Mouse (Mus musculus) hindbrain, embryonic 10.5 days (tissue): ENCODE measurements around the gene Ppp1r15b. TPM values are rescaled to one million over a fixed set of nuclear protein-coding genes. Genes with fewer than 3 reads are reported as not detected.

ENCODE experiments used
- DNase-seq: peaks from one replicate; pipeline ENCODE4 v3.0.0-alpha.2; 2017; ENCODE audit warnings: low spot score
- H3K27ac ChIP-seq: fragments of 300-500 bp; sonication (generic); 2 replicates; pipeline ENCODE4 v1.5.1; 2016; ENCODE audit warnings: mild to moderate bottlenecking, moderate library complexity
- H3K27me3 ChIP-seq: fragments of 300-500 bp; sonication (generic); 2 replicates; pipeline ENCODE4 v1.6.1; 2016; ENCODE audit warnings: mild to moderate bottlenecking; ENCODE audit not compliant: poor library complexity, insufficient read depth, severe bottlenecking
- H3K36me3 ChIP-seq: fragments of 300-500 bp; sonication (generic); 2 replicates; pipeline ENCODE4 v1.6.1; 2016; ENCODE audit warnings: mild to moderate bottlenecking, moderate library complexity
- H3K4me1 ChIP-seq: fragments of 300-500 bp; sonication (generic); replicated peaks from 2 replicates; pipeline ENCODE4 v1.6.1; 2016; ENCODE audit warnings: mild to moderate bottlenecking
- H3K4me3 ChIP-seq: fragments of 300-500 bp; sonication (generic); 2 replicates; pipeline ENCODE4 v1.5.1; 2016; ENCODE audit warnings: mild to moderate bottlenecking, moderate library complexity
- H3K9me3 ChIP-seq: fragments of 300-500 bp; sonication (generic); 2 replicates; pipeline ENCODE4 v1.6.1; 2016; ENCODE audit warnings: mild to moderate bottlenecking, moderate library complexity
- WGBS: fragments of 180-500 bp; shearing (Covaris S2); methylation state at CpG from one replicate; pipeline ENCODE4 v1.1.7; 2016; 5-methylcytosine and 5-hydroxymethylcytosine counted together
- polyA plus RNA-seq: library from polyadenylated mRNA; unstranded; fragments of >200 nt; fragmentation: Nextera tagmentation; extraction: Ambion mirVana; gene quantifications from 2 replicates; pipeline ENCODE4 v1.2.1, GENCODE M21; 2016

Ppp1r15b gene
- polyA plus RNA-seq, 1 experiment from 2014 or later = 46.2 TPM

GRCm38 (mm10) chr1:133171357-133171756 lies 40.4 kb downstream of the Ppp1r15b start:
- H3K27ac ChIP-seq = no peak overlapping the region
- H3K27me3 ChIP-seq = peaks cover 62% of the 10 kb centered on the region
- H3K4me3 ChIP-seq = no peak overlapping the region
- no peak for DNase-seq
- no peaks in the 10 kb centered on the region for H3K9me3 ChIP-seq
- H3K36me3 ChIP-seq = no peaks in the 10 kb centered on the region
- peaks cover 17% of the 10 kb centered on the region for H3K4me1 ChIP-seq
- 89% methylated on average over 9 of the region's 9 CpGs for WGBS

- Histone ChIP-seq H3K27ac (no peak overlapping the region), H3K9me3 (no peaks in the 10 kb centered on the region), H3K4me1 (0 out of 2 replicates have a peak, but pooled peaks cover 4% of the 10 kb centered on the region), H3K36me3 (no peaks in the 10 kb centered on the region), H3K27me3 (peaks cover 46% of the 10 kb centered on the region), H3K4me3 (no peak overlapping the region)
- WGBS = 77% methylated on average over 6 of the region's 6 CpGs
- DNase-seq = no peak
Observed at GRCm38 (mm10) chr1:133175150-133175549, 44.2 kb downstream of the Ppp1r15b start.

DNA sequence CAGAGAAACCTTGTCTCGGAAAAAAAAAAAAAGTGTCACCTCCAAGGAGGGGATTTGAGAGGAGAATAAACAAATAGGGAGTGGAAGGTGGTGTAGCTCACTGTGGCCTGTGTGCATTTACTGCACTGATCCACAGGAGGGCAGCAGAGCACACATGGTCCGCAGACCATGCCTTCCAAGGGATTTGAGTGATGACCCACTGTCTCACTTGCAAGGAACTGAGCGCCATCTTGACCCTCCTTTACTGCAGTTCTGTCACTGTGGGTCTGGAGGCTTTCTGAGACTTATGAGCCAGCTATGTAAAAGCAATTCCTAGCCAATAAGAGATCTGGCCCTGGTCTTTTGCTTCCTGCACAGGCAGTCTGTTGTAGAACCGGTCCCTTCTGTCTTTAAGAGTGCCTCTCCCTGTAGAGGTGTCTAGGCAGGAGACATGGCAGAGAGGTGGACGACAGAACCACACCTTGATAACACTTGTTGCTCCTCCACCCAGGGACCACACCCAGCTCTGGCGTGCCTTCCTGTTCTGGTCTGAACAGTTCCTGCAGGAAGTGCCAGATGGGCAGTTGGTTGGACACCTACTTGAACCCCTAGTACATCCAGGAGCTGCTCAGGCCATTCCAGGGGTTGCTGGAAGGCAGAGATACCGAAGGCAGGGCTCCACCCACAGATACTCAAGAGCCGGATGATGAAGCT lies 46.7 kb downstream of the Ppp1r15b start:
- WGBS = 55% methylated on average over 8 of the region's 8 CpGs

GRCm38 (mm10) chr1:133178732-133179440 lies 47.9 kb downstream of the Ppp1r15b start:
- peaks cover 43% of the 10 kb centered on the region for H3K27me3 ChIP-seq
- no peaks in the 10 kb centered on the region for H3K36me3 ChIP-seq
- H3K27ac ChIP-seq = peak overlapping the region; percentile 62
- DNase-seq = no peak
- H3K4me3 ChIP-seq = no peak overlapping the region
- H3K4me1 ChIP-seq = peaks cover 39% of the 10 kb centered on the region
- WGBS = 83% methylated on average over 11 of the region's 11 CpGs
- no peaks in the 10 kb centered on the region for H3K9me3 ChIP-seq

More for the DNA sequence above, 46.7 kb downstream of the Ppp1r15b start:
- peak; percentile 71 for DNase-seq
- H3K27me3 ChIP-seq = peaks cover 42% of the 10 kb centered on the region
- H3K4me1 ChIP-seq = peaks cover 26% of the 10 kb centered on the region
- H3K9me3 ChIP-seq = no peaks in the 10 kb centered on the region
- no peak overlapping the region for H3K4me3 ChIP-seq
- H3K27ac ChIP-seq = peak overlapping the region; percentile 74
- no peaks in the 10 kb centered on the region for H3K36me3 ChIP-seq

DNA sequence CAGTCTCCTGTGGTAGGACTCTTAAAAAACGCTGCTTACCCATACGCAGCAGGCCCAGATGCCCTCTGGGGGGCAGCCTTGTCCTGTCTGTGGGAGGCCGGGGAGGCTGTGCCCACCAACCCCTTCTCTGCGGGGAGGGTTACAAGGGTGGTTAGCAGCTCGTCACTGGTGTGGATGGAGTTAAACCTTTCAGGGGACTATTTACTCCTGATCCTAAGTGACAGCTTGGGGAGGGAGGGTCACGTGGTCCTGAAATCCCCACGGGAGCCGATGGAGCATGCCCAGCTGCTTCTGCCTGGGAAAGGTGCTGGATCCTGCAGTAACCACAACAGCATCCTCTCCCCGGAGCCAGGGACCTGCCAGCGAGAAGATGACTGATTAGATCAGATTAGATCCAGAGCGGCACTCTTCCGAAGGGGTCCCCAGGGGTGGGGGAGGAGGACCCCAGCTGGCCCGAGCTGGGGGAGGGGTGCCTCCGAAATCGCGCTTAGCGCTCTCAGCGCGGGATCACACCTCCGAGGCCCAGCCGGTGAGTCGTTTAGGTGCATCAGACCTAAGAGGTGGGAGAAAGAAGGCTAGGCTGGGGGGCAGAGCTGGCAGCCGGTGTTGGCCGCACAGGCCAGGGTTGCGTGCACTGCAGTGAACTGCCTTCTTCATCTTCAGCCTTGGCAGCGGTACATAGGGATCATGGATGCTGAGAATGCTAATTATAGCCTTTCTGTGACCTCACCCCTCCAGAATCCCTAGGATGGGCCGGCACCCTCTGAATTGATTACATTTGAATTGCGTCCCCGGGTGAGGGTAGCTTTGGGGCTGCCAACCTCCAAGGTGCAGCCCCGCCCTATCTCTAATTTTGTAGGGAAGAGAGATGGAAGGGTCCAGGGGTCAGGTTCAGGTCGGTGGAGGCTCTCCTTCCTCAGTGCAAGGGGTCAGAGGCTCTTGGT lies 50.4 kb downstream of the Ppp1r15b start:
- peak overlapping the region; percentile 64 for H3K4me3 ChIP-seq
- peak overlapping the region; percentile 93 for H3K27ac ChIP-seq
- WGBS = under 1% methylated on average over 31 of the region's 31 CpGs
- DNase-seq = peak; percentile 85
- H3K9me3 ChIP-seq = no peaks in the 10 kb centered on the region
- peaks cover 57% of the 10 kb centered on the region for H3K4me1 ChIP-seq
- H3K36me3 ChIP-seq = no peaks in the 10 kb centered on the region
- peaks cover 43% of the 10 kb centered on the region for H3K27me3 ChIP-seq

GRCm38 (mm10) chr1:133182016-133182705 lies 51.2 kb downstream of the Ppp1r15b start:
- Histone ChIP-seq H3K4me1 (peaks cover 65% of the 10 kb centered on the region), H3K4me3 (peak overlapping the region; percentile 64)
- 2% methylated on average over 23 of the region's 25 CpGs for WGBS

GRCm38 (mm10) chr1:133182706-133183095 lies 51.8 kb downstream of the Ppp1r15b start:
- peak overlapping the region; percentile 64 for H3K4me3 ChIP-seq
- no peaks in the 10 kb centered on the region for H3K9me3 ChIP-seq
- WGBS = under 1% methylated on average over 16 of the region's 16 CpGs
- H3K36me3 ChIP-seq = no peaks in the 10 kb centered on the region
- no peak for DNase-seq
- peak overlapping the region; percentile 93 for H3K27ac ChIP-seq
- H3K4me1 ChIP-seq = peaks cover 71% of the 10 kb centered on the region
- peaks cover 43% of the 10 kb centered on the region for H3K27me3 ChIP-seq

More at GRCm38 (mm10) chr1:133182016-133182705, 51.2 kb downstream of the Ppp1r15b start:
- Histone ChIP-seq H3K9me3 (no peaks in the 10 kb centered on the region), H3K36me3 (no peaks in the 10 kb centered on the region), H3K27me3 (peaks cover 43% of the 10 kb centered on the region), H3K27ac (peak overlapping the region; percentile 93)
- peak; percentile 75 for DNase-seq

DNA sequence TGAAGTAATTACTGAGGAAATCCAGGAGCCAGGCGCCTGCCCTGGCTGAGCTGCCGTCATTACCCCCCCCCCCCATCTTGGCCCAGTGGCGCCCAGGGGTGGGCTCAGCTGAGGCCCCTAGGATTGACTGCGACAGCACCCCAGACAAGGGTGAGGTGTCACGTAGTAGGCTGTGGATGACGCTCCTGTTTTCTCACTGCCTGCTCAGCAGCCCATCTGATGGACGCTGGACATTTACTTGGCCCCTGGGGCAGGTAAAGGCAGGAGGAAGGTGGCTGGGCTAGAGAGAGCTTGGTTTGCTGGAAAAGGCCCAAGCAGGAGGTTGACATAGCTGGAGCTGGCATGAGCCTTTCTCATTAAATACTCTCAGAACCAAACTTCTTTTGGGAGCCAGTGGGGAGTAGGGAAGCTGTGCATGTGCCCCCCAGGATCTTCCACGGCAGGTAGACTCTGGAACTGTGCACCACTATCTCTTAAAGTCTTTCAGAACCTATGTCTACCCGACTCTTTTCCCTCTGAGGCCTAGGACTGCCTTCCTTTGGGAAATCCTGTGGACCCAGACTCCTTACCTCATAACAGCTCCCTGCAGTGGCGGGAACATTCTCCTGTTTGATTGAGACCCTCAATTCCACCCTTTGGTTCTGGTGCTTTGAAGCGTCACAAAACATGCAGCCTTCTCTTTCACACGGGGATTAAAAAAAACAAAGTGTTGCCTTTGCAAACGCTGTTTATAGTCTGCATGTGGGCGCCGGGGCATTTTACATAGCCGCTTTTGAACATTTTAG lies 52.4 kb downstream of the Ppp1r15b start:
- Histone ChIP-seq H3K9me3 (no peaks in the 10 kb centered on the region), H3K36me3 (no peaks in the 10 kb centered on the region), H3K27ac (peak overlapping the region; percentile 93), H3K27me3 (peaks cover 38% of the 10 kb centered on the region), H3K4me1 (peaks cover 73% of the 10 kb centered on the region), H3K4me3 (peak overlapping the region; percentile 64)
- DNase-seq = peak; percentile 47
- 10% methylated on average over 16 of the region's 16 CpGs for WGBS

- DNase-seq = peak; percentile 95
- Histone ChIP-seq H3K36me3 (peaks cover 9% of the 10 kb centered on the region), H3K4me1 (peaks cover 63% of the 10 kb centered on the region), H3K9me3 (0 out of 2 replicates have a peak, but pooled peaks cover 4% of the 10 kb centered on the region), H3K4me3 (peak overlapping the region; percentile 32), H3K27ac (peak overlapping the region; percentile 88), H3K27me3 (peaks cover 5% of the 10 kb centered on the region)
- 10% methylated on average over 4 of the region's 4 CpGs for WGBS
Observed at GRCm38 (mm10) chr1:133187948-133188680, 57.2 kb downstream of the Ppp1r15b start.

- Histone ChIP-seq H3K27ac (peak overlapping the region; percentile 88), H3K27me3 (0 out of 2 replicates have a peak, but pooled peaks cover under 1% of the 10 kb centered on the region), H3K9me3 (0 out of 2 replicates have a peak, but pooled peaks cover 4% of the 10 kb centered on the region), H3K4me1 (peaks cover 63% of the 10 kb centered on the region), H3K4me3 (no peak overlapping the region), H3K36me3 (peaks cover 9% of the 10 kb centered on the region)
- 76% methylated on average over 8 of the region's 8 CpGs for WGBS
- DNase-seq = no peak
Observed at GRCm38 (mm10) chr1:133188719-133189118, 57.8 kb downstream of the Ppp1r15b start.
